In genomic region chr7:104962520-104962919, GRCm38 (mm10) we compare ENCODE assay signal across 25 mouse cellular contexts. TPM values are rescaled to one million over a fixed set of nuclear protein-coding genes. Genes with fewer than 3 reads are reported as not detected.
"Had no signal": no experiment of that assay in that cellular context is flagged by ENCODE, and none has a peak within 500 bp of the region (broad histone marks: within the 10 kb centered on the region; RNA-seq: fewer than 3 reads in every experiment).

Olfr670 (minus strand) TSS chr7:104962620.

- H3K27me3 ChIP-seq: neural tube, embryonic 13.5 days; neural tube, embryonic 15.5 days; stomach, embryonic 15.5 days had no signal

- H3K9ac ChIP-seq: neural tube, embryonic 13.5 days; neural tube, embryonic 15.5 days; stomach, embryonic 15.5 days had no signal

- DNase-seq: retina, postnatal 1 day; right cerebral cortex, adult 18-20 months; right cerebral cortex, postnatal 14 days; right cerebral cortex, postnatal 25 days; right cerebral cortex, postnatal 4 days; spleen, adult 18-20 months; thymus, adult 18-20 months; thymus, adult 2 months; thymus, postnatal 14 days; thymus, postnatal 25 days; thymus, postnatal 36 days; thymus, postnatal 4 days had no signal

- H3K27ac ChIP-seq: neural tube, embryonic 13.5 days; neural tube, embryonic 15.5 days; stomach, embryonic 15.5 days; stomach, postnatal 0 days had no signal

- H3K36me3 ChIP-seq: neural tube, embryonic 13.5 days; neural tube, embryonic 15.5 days; stomach, embryonic 15.5 days had no signal

- H3K4me3 ChIP-seq: neural tube, embryonic 13.5 days; neural tube, embryonic 15.5 days; stomach, embryonic 15.5 days had no signal

- H3K4me1 ChIP-seq: neural tube, embryonic 13.5 days; neural tube, embryonic 15.5 days; stomach, embryonic 15.5 days had no signal

RNA-seq across cellular contexts. Expression of gene Olfr670, which starts in this region (rescaled TPM):
- total RNA-seq: neutrophil, adult 5-6 weeks had no signal
- polyA plus RNA-seq: neural tube, embryonic 13.5 days; neural tube, embryonic 14.5 days; neural tube, embryonic 15.5 days; small intestine, adult 2 months; spleen, adult 2 months; stomach, embryonic 14.5 days; stomach, embryonic 15.5 days; stomach, embryonic 16.5 days; stomach, postnatal 0 days; testis, adult 2 months; thymus, adult 2 months; thymus, postnatal 0 days; urinary bladder, adult 2 months had no signal
